Mouse (Mus musculus) ES-E14 (cell line): ENCODE measurements around the gene Gm5788.

Source experiments
- CHD2 ChIP-seq: IDR thresholded peaks from 2 replicates; pipeline ENCODE4 v1.6.1; 2014; ENCODE audit warnings: mild to moderate bottlenecking, low read depth, low read length, inconsistent platforms
- ZC3H11A ChIP-seq: IDR thresholded peaks from 2 replicates; pipeline ENCODE4 v1.6.1; 2012; ENCODE audit warnings: low read depth, mild to moderate bottlenecking, inconsistent platforms, low read length, borderline replicate concordance

GRCm38 (mm10) chr12:87543927-87544326 lies 49.4 kb downstream of the Gm5788 start:
- TF ChIP-seq CHD2 (no peak), ZC3H11A (no peak)
